Mouse (Mus musculus): ENCODE data around the gene Gm20683. TPM values are rescaled to one million over a fixed set of nuclear protein-coding genes. Genes with fewer than 3 reads are reported as not detected.
A peak's percentile ranks its signal among the peaks of the same experiment; 100 is the strongest.
"Not testable (repeated sequence)": the region's sequence is repeated elsewhere in the genome, so short reads cannot be mapped to it uniquely, and the experiment has no call there.

Gene Gm20683
- polyA plus RNA-seq, 1 experiment from 2014 or later, result 8.1 TPM

- Histone ChIP-seq H3K4me3 (peak overlapping the region; percentile 86), H3K9me3 (no peaks in the 10 kb centered on the region), H3K36me3 (no peaks in the 10 kb centered on the region), H3K4me2 (peak overlapping the region; percentile 95), H3K27me3 (peaks cover 3% of the 10 kb centered on the region; the same call in 1 of the 2 replicates), H3K4me1 (replicated peaks) (peaks cover 53% of the 10 kb centered on the region), H3K9ac (peak overlapping the region; percentile 98), H3K27ac (peak overlapping the region; percentile 98)
- 7% methylated on average over 25 of the region's 25 CpGs for WGBS
- peak; percentile 66 for ATAC-seq (ENCODE audit: low FRiP score)
Measured at GRCm38 (mm10) chr17:25809606-25810340, 31.8 kb downstream of the Gm20683 start.

GRCm38 (mm10) chr17:25808789-25809605, 32.6 kb downstream of the Gm20683 start, which contains the start of gene Fbxl16:
Gene Fbxl16 (plus strand): TSS chr17:25809085.
- H3K4me1 ChIP-seq (replicated peaks), result peaks cover 56% of the 10 kb centered on the region
- under 1% methylated on average over 85 of the region's 100 CpGs for WGBS

GRCm38 (mm10) chr17:25808028-25808427, 33.5 kb downstream of the Gm20683 start:
- ATAC-seq (ENCODE audit: low FRiP score), result 0 out of 2 replicates have a peak, but pooled peaks have one; percentile 1
- Histone ChIP-seq H3K36me3 (no peaks in the 10 kb centered on the region), H3K9ac (peak overlapping the region; percentile 98), H3K4me3 (peak overlapping the region; percentile 86), H3K27me3 (no peaks in the 10 kb centered on the region), H3K9me3 (no peaks in the 10 kb centered on the region), H3K27ac (peak overlapping the region; percentile 98), H3K4me2 (peak overlapping the region; percentile 95), H3K4me1 (replicated peaks) (peaks cover 57% of the 10 kb centered on the region)
- WGBS, result 25% methylated on average over 5 of the region's 5 CpGs

More at GRCm38 (mm10) chr17:25808789-25809605, 32.6 kb downstream of the Gm20683 start, which contains the start of gene Fbxl16:
- no peaks in the 10 kb centered on the region for H3K36me3 ChIP-seq
- H3K27ac ChIP-seq, result peak within 1 kb of the TSS; percentile 98
- peak within 1 kb of the TSS; percentile 95 for H3K4me2 ChIP-seq
- peak within 1 kb of the TSS; percentile 86 for H3K4me3 ChIP-seq
- peak within 1 kb of the TSS; percentile 98 for H3K9ac ChIP-seq
- peaks cover 3% of the 10 kb centered on the region; the same call in 1 of the 2 replicates for H3K27me3 ChIP-seq
- ATAC-seq (ENCODE audit: low FRiP score), result peak; percentile 82
- H3K9me3 ChIP-seq, result no peaks in the 10 kb centered on the region

GRCm38 (mm10) chr17:25807452-25807851, 34.1 kb downstream of the Gm20683 start:
- not testable (repeated sequence) for H3K36me3 ChIP-seq; H3K4me3 ChIP-seq; H3K27me3 ChIP-seq; H3K4me2 ChIP-seq; H3K9ac ChIP-seq; ATAC-seq (ENCODE audit: low FRiP score); H3K9me3 ChIP-seq; H3K27ac ChIP-seq
- 44% methylated on average over 2 of the region's 2 CpGs for WGBS
- peaks cover 57% of the 10 kb centered on the region for H3K4me1 ChIP-seq (replicated peaks)

GRCm38 (mm10) chr17:25806507-25806906, 35.1 kb downstream of the Gm20683 start:
- H3K9ac ChIP-seq, result no peak overlapping the region
- no peaks in the 10 kb centered on the region for H3K27me3 ChIP-seq
- no peak overlapping the region for H3K27ac ChIP-seq
- H3K4me3 ChIP-seq, result no peak overlapping the region
- ATAC-seq (ENCODE audit: low FRiP score), result no peak
- H3K36me3 ChIP-seq, result no peaks in the 10 kb centered on the region
- H3K4me1 ChIP-seq (replicated peaks), result peaks cover 53% of the 10 kb centered on the region
- no peaks in the 10 kb centered on the region for H3K9me3 ChIP-seq
- WGBS, result 91% methylated on average over 4 of the region's 4 CpGs
- H3K4me2 ChIP-seq, result no peak overlapping the region

- Histone ChIP-seq H3K9ac (peak overlapping the region; percentile 63), H3K27ac (peak overlapping the region; percentile 92), H3K27me3 (peaks cover 4% of the 10 kb centered on the region; the same call in 1 of the 2 replicates), H3K9me3 (no peaks in the 10 kb centered on the region), H3K4me2 (peak overlapping the region; percentile 37), H3K4me3 (no peak overlapping the region), H3K4me1 (replicated peaks) (peaks cover 30% of the 10 kb centered on the region), H3K36me3 (no peaks in the 10 kb centered on the region)
- 8% methylated on average over 10 of the region's 10 CpGs for WGBS
- peak; percentile 88 for ATAC-seq (ENCODE audit: low FRiP score)
Measured at GRCm38 (mm10) chr17:25802825-25803517, 38.6 kb downstream of the Gm20683 start.

GRCm38 (mm10) chr17:25801029-25801428, 40.5 kb downstream of the Gm20683 start:
- Histone ChIP-seq H3K27ac (no peak overlapping the region), H3K4me2 (no peak overlapping the region), H3K9ac (no peak overlapping the region), H3K9me3 (no peaks in the 10 kb centered on the region), H3K4me3 (no peak overlapping the region), H3K27me3 (peaks cover 8% of the 10 kb centered on the region), H3K36me3 (no peaks in the 10 kb centered on the region), H3K4me1 (replicated peaks) (peaks cover 41% of the 10 kb centered on the region)
- 9% methylated on average over 6 of the region's 6 CpGs for WGBS
- ATAC-seq (ENCODE audit: low FRiP score), result no peak

- ATAC-seq (ENCODE audit: low FRiP score), result peak; percentile 70
- H3K36me3 ChIP-seq, result no peaks in the 10 kb centered on the region
- peak within 1 kb of the TSS; percentile 88 for H3K4me2 ChIP-seq
- H3K27ac ChIP-seq, result peak within 1 kb of the TSS; percentile 76; the same call in 1 of the 2 replicates
- peak within 1 kb of the TSS; percentile 70 for H3K9ac ChIP-seq
- peaks cover 8% of the 10 kb centered on the region for H3K27me3 ChIP-seq
- H3K4me1 ChIP-seq (replicated peaks), result peaks cover 52% of the 10 kb centered on the region
- H3K4me3 ChIP-seq, result peak within 1 kb of the TSS; percentile 61
- H3K9me3 ChIP-seq, result no peaks in the 10 kb centered on the region
- under 1% methylated on average over 34 of the region's 35 CpGs for WGBS
Measured at GRCm38 (mm10) chr17:25796951-25797369, 44.6 kb downstream of the Gm20683 start, which contains the start of gene Metrn. Gene Metrn (minus strand): TSS chr17:25797136.

- Histone ChIP-seq H3K27ac (peak overlapping the region; percentile 76; the same call in 1 of the 2 replicates), H3K9ac (peak overlapping the region; percentile 70), H3K4me2 (peak overlapping the region; percentile 88), H3K4me1 (replicated peaks) (peaks cover 57% of the 10 kb centered on the region), H3K36me3 (no peaks in the 10 kb centered on the region), H3K9me3 (no peaks in the 10 kb centered on the region), H3K27me3 (peaks cover 6% of the 10 kb centered on the region), H3K4me3 (peak overlapping the region; percentile 61)
- ATAC-seq (ENCODE audit: low FRiP score), result no peak
- under 1% methylated on average over 37 of the region's 37 CpGs for WGBS
Measured at GRCm38 (mm10) chr17:25796211-25796771, 45.3 kb downstream of the Gm20683 start.

- no peak for ATAC-seq (ENCODE audit: low FRiP score)
- Histone ChIP-seq H3K4me1 (replicated peaks) (peaks cover 60% of the 10 kb centered on the region), H3K27me3 (peaks cover 4% of the 10 kb centered on the region; the same call in 1 of the 2 replicates)
Measured at GRCm38 (mm10) chr17:25795609-25796092, 45.9 kb downstream of the Gm20683 start, which contains the start of gene AC134908.4. Gene AC134908.4 (minus strand): TSS chr17:25795659.

GRCm38 (mm10) chr17:25794998-25795397, 46.6 kb downstream of the Gm20683 start:
- Histone ChIP-seq H3K27me3 (peaks cover 4% of the 10 kb centered on the region; the same call in 1 of the 2 replicates), H3K4me2 (peak overlapping the region; percentile 88), H3K9me3 (no peaks in the 10 kb centered on the region), H3K36me3 (no peaks in the 10 kb centered on the region), H3K27ac (peak overlapping the region; percentile 93), H3K9ac (peak overlapping the region; percentile 70), H3K4me1 (replicated peaks) (peaks cover 64% of the 10 kb centered on the region), H3K4me3 (peak overlapping the region; percentile 61)
- WGBS, result 45% methylated on average over 17 of the region's 17 CpGs
- no peak for ATAC-seq (ENCODE audit: low FRiP score)

More at GRCm38 (mm10) chr17:25795609-25796092, 45.9 kb downstream of the Gm20683 start, which contains the start of gene AC134908.4:
- H3K4me2 ChIP-seq, result peak within 1 kb of the TSS; percentile 88
- peak within 1 kb of the TSS; percentile 70 for H3K9ac ChIP-seq
- H3K27ac ChIP-seq, result peak within 1 kb of the TSS; percentile 93
- no peaks in the 10 kb centered on the region for H3K9me3 ChIP-seq
- no peaks in the 10 kb centered on the region for H3K36me3 ChIP-seq
- 6% methylated on average over 6 of the region's 6 CpGs for WGBS
- H3K4me3 ChIP-seq, result peak within 1 kb of the TSS; percentile 61

Measured in hindbrain, embryonic 13.5 days (tissue).